In the genomic region with DNA sequence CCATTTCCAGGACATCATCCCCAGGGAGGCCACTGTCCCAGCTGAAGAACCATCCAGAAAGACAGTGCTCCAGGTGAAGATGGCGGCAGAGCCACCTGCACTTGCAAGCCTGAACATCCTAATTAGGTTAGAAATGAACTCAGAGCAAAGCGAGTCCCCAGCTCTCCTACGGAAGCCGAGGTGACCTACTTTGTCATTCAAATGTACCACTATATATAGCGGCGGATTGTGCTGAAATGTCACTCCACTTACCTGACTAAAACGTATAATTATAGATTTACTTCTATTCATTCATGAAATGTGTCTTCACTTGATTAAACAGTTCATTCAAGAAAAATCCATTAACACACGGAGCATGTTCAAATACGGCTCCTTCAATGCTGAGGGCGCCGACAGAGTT, we compare ENCODE assay signal across 23 mouse cellular contexts.
A peak's percentile ranks its signal among the peaks of the same experiment; 100 is the strongest.
DNase-seq lines count a peak whose midpoint lies in the region; ATAC-seq and TF ChIP-seq lines count a peak whose summit lies in the region.
"Had no signal": no experiment of that assay in that cellular context is flagged by ENCODE, and none has a peak within 500 bp of the region (broad histone marks: within the 10 kb centered on the region; RNA-seq: fewer than 3 reads in every experiment).

No protein-coding gene starts in this region.

- TF ChIP-seq CTCF in hindbrain, postnatal 0 days (IDR thresholded peaks at IDR 0.05; ENCODE audit: low read depth), result no peak
- no peak for TF ChIP-seq CTCF in midbrain, postnatal 0 days (IDR thresholded peaks at IDR 0.05)

- no peaks in the 10 kb centered on the region for H3K9me3 ChIP-seq in forebrain, embryonic 16.5 days (ENCODE audit: control insufficient read depth, low read length)
- no peaks in the 10 kb centered on the region for H3K9me3 ChIP-seq in forebrain, embryonic 11.5 days (ENCODE audit: control insufficient read depth, low read length)
- H3K9me3 ChIP-seq in hindbrain, postnatal 0 days (ENCODE audit: low read length), result no peaks in the 10 kb centered on the region
- no peaks in the 10 kb centered on the region for H3K9me3 ChIP-seq in hindbrain, embryonic 14.5 days (ENCODE audit: control insufficient read depth, low read length)
- H3K9me3 ChIP-seq in midbrain, postnatal 0 days (ENCODE audit: low read length), result no peaks in the 10 kb centered on the region
- H3K9me3 ChIP-seq in midbrain, embryonic 11.5 days (ENCODE audit: control insufficient read depth, low read length), result no peaks in the 10 kb centered on the region
- H3K9me3 ChIP-seq: embryonic facial prominence, embryonic 15.5 days; hindbrain, embryonic 10.5 days had no signal

- no peak overlapping the region for H3K4me2 ChIP-seq in forebrain, embryonic 16.5 days (ENCODE audit: low read length)
- no peak overlapping the region for H3K4me2 ChIP-seq in forebrain, embryonic 11.5 days (ENCODE audit: low read depth, low read length, severe bottlenecking)
- H3K4me2 ChIP-seq in hindbrain, postnatal 0 days (ENCODE audit: low read depth, low read length), result no peak overlapping the region
- no peak overlapping the region for H3K4me2 ChIP-seq in hindbrain, embryonic 14.5 days (replicated peaks)
- H3K4me2 ChIP-seq in midbrain, postnatal 0 days (ENCODE audit: low read depth, low read length, poor library complexity, severe bottlenecking), result no peak overlapping the region
- no peak overlapping the region for H3K4me2 ChIP-seq in midbrain, embryonic 11.5 days
- H3K4me2 ChIP-seq: embryonic facial prominence, embryonic 15.5 days; heart, embryonic 12.5 days had no signal

- peak; percentile 52; the same call in 1 of the 2 replicates for ATAC-seq in forebrain, embryonic 16.5 days
- no peak for ATAC-seq in forebrain, embryonic 11.5 days (replicated peaks; ENCODE audit: low FRiP score)
- peak; percentile 60 for ATAC-seq in hindbrain, postnatal 0 days
- no peak; the same call in 1 of the 2 replicates for ATAC-seq in hindbrain, embryonic 14.5 days (ENCODE audit: low FRiP score)
- no peak for ATAC-seq in midbrain, postnatal 0 days (ENCODE audit: low FRiP score)
- ATAC-seq in midbrain, embryonic 11.5 days (ENCODE audit: low FRiP score), result no peak
- ATAC-seq: activated CD4-positive, CD25-positive, alpha-beta regulatory T cell, adult 4 months; inflammation-experienced regulatory T-cells, adult 6 months; intestine, postnatal 0 days; Patski had no signal

- no peak overlapping the region for H3K4me3 ChIP-seq in forebrain, embryonic 16.5 days (replicated peaks; ENCODE audit: low read length)
- no peak overlapping the region for H3K4me3 ChIP-seq in forebrain, embryonic 11.5 days (ENCODE audit: low read depth, low read length)
- no peak overlapping the region for H3K4me3 ChIP-seq in hindbrain, postnatal 0 days (ENCODE audit: low read length)
- no peak overlapping the region for H3K4me3 ChIP-seq in hindbrain, embryonic 14.5 days (replicated peaks; ENCODE audit: low read length)
- H3K4me3 ChIP-seq in midbrain, postnatal 0 days (ENCODE audit: low read depth, low read length), result no peak overlapping the region
- no peak overlapping the region for H3K4me3 ChIP-seq in midbrain, embryonic 11.5 days (ENCODE audit: low read depth, low read length)
- H3K4me3 ChIP-seq: embryonic facial prominence, embryonic 15.5 days; erythroblast, embryonic 14.5 days; gastrocnemius, adult 2 months; heart, embryonic 12.5 days; hindbrain, embryonic 10.5 days had no signal

- DNase-seq in forebrain, embryonic 11.5 days (ENCODE audit: low spot score), result no peak
- peak; percentile 37 for DNase-seq in hindbrain, postnatal 0 days (ENCODE audit: low spot score)
- no peak for DNase-seq in hindbrain, embryonic 14.5 days (ENCODE audit: low spot score)
- peak; percentile 60 for DNase-seq in midbrain, postnatal 0 days (ENCODE audit: low spot score)
- DNase-seq in midbrain, embryonic 11.5 days (ENCODE audit: low spot score, missing footprints), result no peak
- no peak for DNase-seq in lung, postnatal 10 days
- DNase-seq: adrenal gland, postnatal 14 days; cerebellum, adult 11 months; cerebellum, adult 8-10 months; cerebellum, postnatal 14 days; embryo, embryonic 11 days; gastrocnemius, adult 2 months; gastrocnemius, postnatal 25 days had no signal

- H3K27me3 ChIP-seq in forebrain, embryonic 16.5 days (replicated peaks; ENCODE audit: control insufficient read depth, insufficient read depth, low read length), result no peaks in the 10 kb centered on the region
- no peaks in the 10 kb centered on the region for H3K27me3 ChIP-seq in forebrain, embryonic 11.5 days (ENCODE audit: control insufficient read depth, insufficient read depth, low read length)
- no peaks in the 10 kb centered on the region for H3K27me3 ChIP-seq in hindbrain, postnatal 0 days (ENCODE audit: insufficient read depth, low read length)
- H3K27me3 ChIP-seq in hindbrain, embryonic 14.5 days (ENCODE audit: control insufficient read depth, insufficient read depth, low read length), result no peaks in the 10 kb centered on the region
- no peaks in the 10 kb centered on the region for H3K27me3 ChIP-seq in midbrain, postnatal 0 days (ENCODE audit: insufficient read depth, low read length)
- no peaks in the 10 kb centered on the region for H3K27me3 ChIP-seq in midbrain, embryonic 11.5 days (ENCODE audit: control insufficient read depth, insufficient read depth, low read length)
- H3K27me3 ChIP-seq: CH12.LX; embryonic facial prominence, embryonic 15.5 days; heart, embryonic 12.5 days had no signal

- H3K27ac ChIP-seq in forebrain, embryonic 16.5 days (ENCODE audit: low read length), result no peak overlapping the region
- no peak overlapping the region for H3K27ac ChIP-seq in forebrain, embryonic 11.5 days (ENCODE audit: low read depth, low read length)
- H3K27ac ChIP-seq in hindbrain, postnatal 0 days, result peak overlapping the region; percentile 58
- H3K27ac ChIP-seq in hindbrain, embryonic 14.5 days, result no peak overlapping the region
- peak overlapping the region; percentile 57; the same call in 1 of the 2 replicates for H3K27ac ChIP-seq in midbrain, postnatal 0 days (ENCODE audit: low read depth, low read length)
- no peak overlapping the region for H3K27ac ChIP-seq in midbrain, embryonic 11.5 days (ENCODE audit: low read depth, low read length)
- H3K27ac ChIP-seq: embryonic facial prominence, embryonic 15.5 days; gastrocnemius, adult 2 months had no signal

- no peaks in the 10 kb centered on the region for H3K4me1 ChIP-seq in forebrain, embryonic 16.5 days (replicated peaks; ENCODE audit: control insufficient read depth, insufficient read depth, low read length)
- 0 out of 2 replicates have a peak, but pooled peaks cover 1% of the 10 kb centered on the region for H3K4me1 ChIP-seq in forebrain, embryonic 11.5 days (replicated peaks; ENCODE audit: control insufficient read depth, insufficient read depth, low read length)
- H3K4me1 ChIP-seq in hindbrain, postnatal 0 days (ENCODE audit: insufficient read depth, low read length), result no peaks in the 10 kb centered on the region
- no peaks in the 10 kb centered on the region for H3K4me1 ChIP-seq in hindbrain, embryonic 14.5 days (replicated peaks; ENCODE audit: control insufficient read depth, insufficient read depth, low read length)
- peaks cover 4% of the 10 kb centered on the region; the same call in 1 of the 2 replicates for H3K4me1 ChIP-seq in midbrain, postnatal 0 days (ENCODE audit: insufficient read depth, low read length)
- H3K4me1 ChIP-seq in midbrain, embryonic 11.5 days (ENCODE audit: control insufficient read depth, insufficient read depth, low read length), result no peaks in the 10 kb centered on the region
- H3K4me1 ChIP-seq: embryonic facial prominence, embryonic 15.5 days had no signal

- H3K9ac ChIP-seq in forebrain, embryonic 16.5 days (replicated peaks; ENCODE audit: low read depth, low read length), result no peak overlapping the region
- H3K9ac ChIP-seq in forebrain, embryonic 11.5 days (ENCODE audit: low read length), result no peak overlapping the region
- H3K9ac ChIP-seq in hindbrain, postnatal 0 days (replicated peaks; ENCODE audit: low read length), result no peak overlapping the region
- H3K9ac ChIP-seq in hindbrain, embryonic 14.5 days, result no peak overlapping the region
- no peak overlapping the region for H3K9ac ChIP-seq in midbrain, postnatal 0 days (replicated peaks; ENCODE audit: low read length, poor library complexity, severe bottlenecking)
- no peak overlapping the region for H3K9ac ChIP-seq in midbrain, embryonic 11.5 days (ENCODE audit: low read length)
- H3K9ac ChIP-seq: embryonic facial prominence, embryonic 15.5 days; heart, embryonic 12.5 days had no signal

- 21% methylated on average over 11 of the region's 11 CpGs for WGBS in forebrain, embryonic 16.5 days
- 57% methylated on average over 11 of the region's 11 CpGs for WGBS in forebrain, embryonic 11.5 days
- 61% methylated on average over 11 of the region's 11 CpGs for WGBS in hindbrain, postnatal 0 days
- 57% methylated on average over 11 of the region's 11 CpGs for WGBS in hindbrain, embryonic 14.5 days
- WGBS in midbrain, postnatal 0 days, result 57% methylated on average over 11 of the region's 11 CpGs
- 84% methylated on average over 11 of the region's 11 CpGs for WGBS in midbrain, embryonic 11.5 days

- H3K36me3 ChIP-seq in forebrain, embryonic 16.5 days (ENCODE audit: control insufficient read depth, insufficient read depth), result no peaks in the 10 kb centered on the region
- H3K36me3 ChIP-seq in forebrain, embryonic 11.5 days (ENCODE audit: control insufficient read depth, insufficient read depth, low read length), result no peaks in the 10 kb centered on the region
- H3K36me3 ChIP-seq in hindbrain, postnatal 0 days (ENCODE audit: insufficient read depth, low read length), result no peaks in the 10 kb centered on the region
- no peaks in the 10 kb centered on the region for H3K36me3 ChIP-seq in hindbrain, embryonic 14.5 days (replicated peaks; ENCODE audit: control insufficient read depth, insufficient read depth)
- H3K36me3 ChIP-seq in midbrain, postnatal 0 days (ENCODE audit: insufficient read depth, low read length), result no peaks in the 10 kb centered on the region
- no peaks in the 10 kb centered on the region for H3K36me3 ChIP-seq in midbrain, embryonic 11.5 days (ENCODE audit: control insufficient read depth, insufficient read depth, low read length)
- H3K36me3 ChIP-seq: embryonic facial prominence, embryonic 15.5 days; heart, embryonic 12.5 days; hindbrain, embryonic 10.5 days had no signal

Comparison
In these comparisons a context has a peak if more than half of its experiments do, and no peak if none do; other contexts are left out.
1. ATAC-seq: peak in forebrain, embryonic 16.5 days (single experiment) and hindbrain, postnatal 0 days (single experiment); none in forebrain, embryonic 11.5 days (single experiment), hindbrain, embryonic 14.5 days (single experiment), midbrain, postnatal 0 days (single experiment) and midbrain, embryonic 11.5 days (single experiment).
2. H3K27ac ChIP-seq: peak in hindbrain, postnatal 0 days (single experiment) and midbrain, postnatal 0 days (single experiment); none in forebrain, embryonic 16.5 days (single experiment), forebrain, embryonic 11.5 days (single experiment), hindbrain, embryonic 14.5 days (single experiment) and midbrain, embryonic 11.5 days (single experiment).
3. DNase-seq: peak in hindbrain, postnatal 0 days (single experiment) and midbrain, postnatal 0 days (single experiment); none in forebrain, embryonic 11.5 days (single experiment), hindbrain, embryonic 14.5 days (single experiment), midbrain, embryonic 11.5 days (single experiment) and lung, postnatal 10 days (single experiment).